Mouse (Mus musculus): ENCODE measurements around the gene Slc22a6. TPM values are rescaled to one million over a fixed set of nuclear protein-coding genes. Genes with fewer than 3 reads are reported as not detected.

Gene Slc22a6
- polyA plus RNA-seq, 1 experiment from 2014 or later = 8.7 TPM

GRCm38 (mm10) chr19:8621098-8621497, 3.3 kb downstream of the Slc22a6 start:
- Histone ChIP-seq H3K4me1 (ENCODE audit: control insufficient read depth, insufficient read depth, low read depth, low read length) (no peaks in the 10 kb centered on the region), H3K4me3 (ENCODE audit: low read length) (no peak overlapping the region), H3K9ac (ENCODE audit: low read depth, low read length) (no peak overlapping the region), H3K4me2 (ENCODE audit: low read length) (no peak overlapping the region), H3K27ac (ENCODE audit: low read depth, low read length) (no peak overlapping the region), H3K27me3 (replicated peaks; ENCODE audit: control insufficient read depth, insufficient read depth, low read length) (no peaks in the 10 kb centered on the region), H3K36me3 (ENCODE audit: control insufficient read depth, insufficient read depth, low read length) (no peaks in the 10 kb centered on the region), H3K9me3 (ENCODE audit: control insufficient read depth, low read length) (no peaks in the 10 kb centered on the region)
- ATAC-seq = no peak
- 94% methylated on average over 7 of the region's 7 CpGs for WGBS

GRCm38 (mm10) chr19:8630249-8630648, 12.4 kb downstream of the Slc22a6 start:
- WGBS = 78% methylated on average over 2 of the region's 2 CpGs
- Histone ChIP-seq H3K4me3 (ENCODE audit: low read length) (no peak overlapping the region), H3K27me3 (replicated peaks; ENCODE audit: control insufficient read depth, insufficient read depth, low read length) (no peaks in the 10 kb centered on the region), H3K9ac (ENCODE audit: low read depth, low read length) (no peak overlapping the region), H3K4me2 (ENCODE audit: low read length) (no peak overlapping the region), H3K9me3 (ENCODE audit: control insufficient read depth, low read length) (no peaks in the 10 kb centered on the region), H3K27ac (ENCODE audit: low read depth, low read length) (no peak overlapping the region), H3K36me3 (ENCODE audit: control insufficient read depth, insufficient read depth, low read length) (no peaks in the 10 kb centered on the region), H3K4me1 (ENCODE audit: control insufficient read depth, insufficient read depth, low read depth, low read length) (no peaks in the 10 kb centered on the region)
- no peak for ATAC-seq

GRCm38 (mm10) chr19:8630826-8631225, 13.0 kb downstream of the Slc22a6 start:
- Histone ChIP-seq H3K27me3 (replicated peaks; ENCODE audit: control insufficient read depth, insufficient read depth, low read length) (no peaks in the 10 kb centered on the region), H3K9me3 (ENCODE audit: control insufficient read depth, low read length) (no peaks in the 10 kb centered on the region), H3K36me3 (ENCODE audit: control insufficient read depth, insufficient read depth, low read length) (no peaks in the 10 kb centered on the region), H3K27ac (ENCODE audit: low read depth, low read length) (no peak overlapping the region), H3K4me1 (ENCODE audit: control insufficient read depth, insufficient read depth, low read depth, low read length) (no peaks in the 10 kb centered on the region), H3K9ac (ENCODE audit: low read depth, low read length) (no peak overlapping the region), H3K4me2 (ENCODE audit: low read length) (no peak overlapping the region), H3K4me3 (ENCODE audit: low read length) (no peak overlapping the region)
- 76% methylated on average over 6 of the region's 6 CpGs for WGBS
- no peak for ATAC-seq

DNA sequence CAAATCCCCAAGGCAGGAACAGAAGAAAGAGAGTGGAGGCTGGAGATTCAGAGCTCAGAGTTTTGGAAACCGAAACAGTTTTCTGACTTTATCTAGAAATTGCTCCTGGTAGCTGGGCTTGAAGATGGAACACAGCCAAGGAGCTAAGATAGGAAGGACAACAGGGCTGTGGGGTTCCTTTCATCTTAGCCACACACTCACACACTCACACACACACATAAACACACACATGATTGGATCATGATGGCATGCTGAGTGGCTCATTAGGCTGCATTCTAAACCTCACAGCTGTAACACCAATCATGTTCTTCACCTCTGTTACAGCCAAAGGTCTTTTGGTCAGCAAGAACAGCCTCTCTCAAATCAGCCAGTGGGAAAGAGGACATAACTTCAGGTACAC, 14.2 kb downstream of the Slc22a6 start:
- H3K4me2 ChIP-seq (ENCODE audit: low read length) = no peak overlapping the region
- H3K9me3 ChIP-seq (ENCODE audit: control insufficient read depth, low read length) = no peaks in the 10 kb centered on the region
- no peaks in the 10 kb centered on the region for H3K4me1 ChIP-seq (ENCODE audit: control insufficient read depth, insufficient read depth, low read depth, low read length)
- no peak for ATAC-seq
- no peak overlapping the region for H3K4me3 ChIP-seq (ENCODE audit: low read length)
- no peaks in the 10 kb centered on the region for H3K27me3 ChIP-seq (replicated peaks; ENCODE audit: control insufficient read depth, insufficient read depth, low read length)
- H3K9ac ChIP-seq (ENCODE audit: low read depth, low read length) = no peak overlapping the region
- H3K36me3 ChIP-seq (ENCODE audit: control insufficient read depth, insufficient read depth, low read length) = no peaks in the 10 kb centered on the region
- 65% methylated on average over 1 of the region's 1 CpGs for WGBS
- H3K27ac ChIP-seq (ENCODE audit: low read depth, low read length) = no peak overlapping the region

DNA sequence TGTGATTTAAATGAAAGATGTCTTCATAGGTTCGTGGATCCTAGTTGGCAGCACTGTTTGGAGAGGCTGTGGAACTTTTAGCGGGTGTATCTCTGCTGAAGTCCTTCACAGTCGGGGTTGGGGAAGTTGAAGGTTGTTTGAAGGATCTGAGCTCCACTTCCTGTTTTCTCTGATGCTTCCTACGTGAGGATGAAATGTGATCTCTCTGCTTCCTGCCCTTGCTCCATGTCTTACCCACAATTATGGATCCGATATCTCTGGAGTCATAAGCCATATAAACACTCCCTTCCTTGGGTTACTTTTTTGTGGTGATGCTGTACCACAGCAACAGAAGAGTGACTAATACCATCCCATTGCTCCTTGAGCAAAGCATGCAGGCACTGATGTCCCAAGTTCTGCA, 24.2 kb downstream of the Slc22a6 start:
- Histone ChIP-seq H3K4me1 (ENCODE audit: control insufficient read depth, insufficient read depth, low read depth, low read length) (no peaks in the 10 kb centered on the region), H3K9ac (ENCODE audit: low read depth, low read length) (no peak overlapping the region), H3K27me3 (replicated peaks; ENCODE audit: control insufficient read depth, insufficient read depth, low read length) (no peaks in the 10 kb centered on the region), H3K4me3 (ENCODE audit: low read length) (no peak overlapping the region), H3K27ac (ENCODE audit: low read depth, low read length) (no peak overlapping the region), H3K36me3 (ENCODE audit: control insufficient read depth, insufficient read depth, low read length) (no peaks in the 10 kb centered on the region), H3K4me2 (ENCODE audit: low read length) (no peak overlapping the region), H3K9me3 (ENCODE audit: control insufficient read depth, low read length) (no peaks in the 10 kb centered on the region)
- WGBS = 72% methylated on average over 5 of the region's 5 CpGs
- no peak for ATAC-seq

GRCm38 (mm10) chr19:8646393-8646792, 28.6 kb downstream of the Slc22a6 start:
- H3K4me1 ChIP-seq (ENCODE audit: control insufficient read depth, insufficient read depth, low read depth, low read length) = no peaks in the 10 kb centered on the region
- no peaks in the 10 kb centered on the region for H3K9me3 ChIP-seq (ENCODE audit: control insufficient read depth, low read length)
- H3K27me3 ChIP-seq (replicated peaks; ENCODE audit: control insufficient read depth, insufficient read depth, low read length) = no peaks in the 10 kb centered on the region
- 77% methylated on average over 2 of the region's 2 CpGs for WGBS
- H3K27ac ChIP-seq (ENCODE audit: low read depth, low read length) = no peak overlapping the region
- H3K4me3 ChIP-seq (ENCODE audit: low read length) = no peak overlapping the region
- no peak overlapping the region for H3K4me2 ChIP-seq (ENCODE audit: low read length)
- no peak for ATAC-seq
- no peaks in the 10 kb centered on the region for H3K36me3 ChIP-seq (ENCODE audit: control insufficient read depth, insufficient read depth, low read length)
- H3K9ac ChIP-seq (ENCODE audit: low read depth, low read length) = no peak overlapping the region

DNA sequence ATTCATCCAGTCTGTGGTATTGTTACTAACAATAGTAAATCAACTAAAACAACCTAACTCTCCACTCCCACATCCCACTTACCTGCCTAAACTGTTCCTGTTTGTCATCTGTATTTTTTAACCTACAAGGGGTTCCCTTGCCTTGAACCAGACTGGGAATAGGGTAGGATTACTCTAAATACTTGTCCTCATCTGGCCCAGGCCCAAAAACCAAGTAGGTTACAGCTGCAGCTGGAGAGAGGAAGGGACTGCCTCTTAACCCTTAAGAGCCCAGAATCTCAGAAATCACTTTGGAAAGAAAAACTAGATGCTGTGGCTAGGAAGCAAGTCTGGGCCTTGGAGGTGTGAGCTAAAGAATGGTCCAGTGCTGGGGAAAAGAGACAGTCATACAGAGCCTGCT, 38.0 kb downstream of the Slc22a6 start:
- Histone ChIP-seq H3K27ac (ENCODE audit: low read depth, low read length) (no peak overlapping the region), H3K36me3 (ENCODE audit: control insufficient read depth, insufficient read depth, low read length) (no peaks in the 10 kb centered on the region), H3K27me3 (replicated peaks; ENCODE audit: control insufficient read depth, insufficient read depth, low read length) (no peaks in the 10 kb centered on the region), H3K9me3 (ENCODE audit: control insufficient read depth, low read length) (no peaks in the 10 kb centered on the region), H3K4me3 (ENCODE audit: low read length) (no peak overlapping the region), H3K9ac (ENCODE audit: low read depth, low read length) (no peak overlapping the region), H3K4me2 (ENCODE audit: low read length) (no peak overlapping the region), H3K4me1 (ENCODE audit: control insufficient read depth, insufficient read depth, low read depth, low read length) (no peaks in the 10 kb centered on the region)
- ATAC-seq = no peak

GRCm38 (mm10) chr19:8656341-8656740, 38.5 kb downstream of the Slc22a6 start:
- no peaks in the 10 kb centered on the region for H3K36me3 ChIP-seq (ENCODE audit: control insufficient read depth, insufficient read depth, low read length)
- H3K9ac ChIP-seq (ENCODE audit: low read depth, low read length) = no peak overlapping the region
- no peak overlapping the region for H3K27ac ChIP-seq (ENCODE audit: low read depth, low read length)
- no peak overlapping the region for H3K4me2 ChIP-seq (ENCODE audit: low read length)
- ATAC-seq = no peak
- 66% methylated on average over 4 of the region's 4 CpGs for WGBS
- no peak overlapping the region for H3K4me3 ChIP-seq (ENCODE audit: low read length)
- no peaks in the 10 kb centered on the region for H3K27me3 ChIP-seq (replicated peaks; ENCODE audit: control insufficient read depth, insufficient read depth, low read length)
- H3K9me3 ChIP-seq (ENCODE audit: control insufficient read depth, low read length) = no peaks in the 10 kb centered on the region
- no peaks in the 10 kb centered on the region for H3K4me1 ChIP-seq (ENCODE audit: control insufficient read depth, insufficient read depth, low read depth, low read length)

DNA sequence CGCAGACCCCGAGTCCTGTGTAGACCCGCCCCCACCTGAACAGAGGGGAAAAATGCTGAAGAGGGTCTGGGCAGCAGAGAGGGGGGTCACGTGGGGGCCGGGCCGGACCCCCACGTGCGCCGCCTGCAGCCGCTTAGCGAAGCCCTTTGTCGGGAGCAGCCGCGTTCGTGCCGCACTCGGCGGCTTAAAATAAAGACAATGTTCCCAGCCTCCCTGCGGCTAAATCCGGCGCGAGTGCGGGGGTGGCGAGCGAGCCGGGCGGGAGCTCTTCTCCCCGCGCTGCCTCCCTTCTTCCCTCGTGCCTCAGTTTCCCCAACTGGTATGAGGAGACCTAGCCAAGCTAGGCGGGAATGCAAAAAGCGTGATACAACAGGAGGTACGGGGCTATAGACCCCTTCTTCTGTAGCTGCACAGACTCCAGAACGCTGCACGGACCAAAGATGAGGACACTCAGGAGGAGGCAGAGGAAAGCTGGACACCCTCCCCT, 44.0 kb downstream of the Slc22a6 start:
- H3K9me3 ChIP-seq (ENCODE audit: control insufficient read depth, low read length) = no peaks in the 10 kb centered on the region
- H3K27ac ChIP-seq (ENCODE audit: low read depth, low read length) = no peak overlapping the region
- peak overlapping the region; percentile 95 for H3K4me2 ChIP-seq (ENCODE audit: low read length)
- H3K27me3 ChIP-seq (replicated peaks; ENCODE audit: control insufficient read depth, insufficient read depth, low read length) = no peaks in the 10 kb centered on the region
- peak overlapping the region; percentile 71 for H3K9ac ChIP-seq (ENCODE audit: low read depth, low read length)
- H3K4me1 ChIP-seq (ENCODE audit: control insufficient read depth, insufficient read depth, low read depth, low read length) = peaks cover 10% of the 10 kb centered on the region
- under 1% methylated on average over 35 of the region's 35 CpGs for WGBS
- no peaks in the 10 kb centered on the region for H3K36me3 ChIP-seq (ENCODE audit: control insufficient read depth, insufficient read depth, low read length)
- peak overlapping the region; percentile 51 for H3K4me3 ChIP-seq (ENCODE audit: low read length)
- ATAC-seq = peak; percentile 69

DNA sequence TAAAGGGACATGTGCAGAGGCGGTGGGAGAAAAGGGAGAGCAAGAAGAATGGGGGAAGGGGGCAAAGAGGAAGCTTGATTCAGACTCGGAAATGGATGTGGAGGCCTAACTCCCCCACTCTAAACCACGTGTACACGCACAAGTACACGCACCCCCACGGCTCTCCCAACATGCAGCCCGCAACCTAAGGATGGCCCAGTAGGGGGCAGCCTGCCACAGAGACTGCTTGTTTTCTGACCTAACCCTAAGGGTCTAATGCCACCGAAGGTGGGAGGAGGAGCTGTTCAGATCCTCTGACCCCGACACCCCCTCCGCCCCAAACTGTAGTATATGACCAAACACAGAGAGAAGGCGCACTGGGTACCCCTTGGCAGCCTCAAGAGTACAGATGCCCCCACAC, 44.5 kb downstream of the Slc22a6 start:
- peak; percentile 75 for ATAC-seq
- H3K36me3 ChIP-seq (ENCODE audit: control insufficient read depth, insufficient read depth, low read length) = no peaks in the 10 kb centered on the region
- H3K27ac ChIP-seq (ENCODE audit: low read depth, low read length) = no peak overlapping the region
- peaks cover 10% of the 10 kb centered on the region for H3K4me1 ChIP-seq (ENCODE audit: control insufficient read depth, insufficient read depth, low read depth, low read length)
- peak overlapping the region; percentile 95 for H3K4me2 ChIP-seq (ENCODE audit: low read length)
- H3K9me3 ChIP-seq (ENCODE audit: control insufficient read depth, low read length) = no peaks in the 10 kb centered on the region
- WGBS = 4% methylated on average over 11 of the region's 11 CpGs
- peak overlapping the region; percentile 51 for H3K4me3 ChIP-seq (ENCODE audit: low read length)
- peak overlapping the region; percentile 71 for H3K9ac ChIP-seq (ENCODE audit: low read depth, low read length)
- H3K27me3 ChIP-seq (replicated peaks; ENCODE audit: control insufficient read depth, insufficient read depth, low read length) = no peaks in the 10 kb centered on the region
